Mouse (Mus musculus): ENCODE measurements around the gene Col1a2. TPM values are rescaled to one million over a fixed set of nuclear protein-coding genes. Genes with fewer than 3 reads are reported as not detected.

Col1a2 gene
- 89.0 and 101 TPM in 2 replicates for polyA plus RNA-seq (2015; fragmentation: Nextera tagmentation; extraction: Ambion mirVana)

GRCm38 (mm10) chr6:4504603-4505131 is at the start of gene Col1a2:
Col1a2 (plus strand) TSS chr6:4504814.
- 16% methylated on average over 3 of the region's 3 CpGs for WGBS
- H3K9ac ChIP-seq = no peak within 1 kb of the TSS
- H3K4me3 ChIP-seq = peak within 1 kb of the TSS; percentile 32

GRCm38 (mm10) chr6:4455518-4455917 is 49.1 kb upstream of the Col1a2 start:
- H3K36me3 ChIP-seq (replicated peaks) = no peaks in the 10 kb centered on the region
- no peak overlapping the region for H3K27ac ChIP-seq
- no peaks in the 10 kb centered on the region for H3K9me3 ChIP-seq
- no peak overlapping the region for H3K4me3 ChIP-seq
- no peaks in the 10 kb centered on the region for H3K4me1 ChIP-seq
- no peak overlapping the region for H3K4me2 ChIP-seq
- no peak for ATAC-seq (replicated peaks)
- 39% methylated on average over 5 of the region's 5 CpGs for WGBS
- no peaks in the 10 kb centered on the region for H3K27me3 ChIP-seq (replicated peaks)
- H3K9ac ChIP-seq = no peak overlapping the region

More at GRCm38 (mm10) chr6:4504603-4505131, at the start of gene Col1a2:
- H3K4me1 ChIP-seq = peaks cover 8% of the 10 kb centered on the region
- H3K36me3 ChIP-seq (replicated peaks) = no peaks in the 10 kb centered on the region
- peaks cover 8% of the 10 kb centered on the region for H3K27me3 ChIP-seq (replicated peaks)
- no peaks in the 10 kb centered on the region for H3K9me3 ChIP-seq
- H3K27ac ChIP-seq = no peak within 1 kb of the TSS
- peak within 1 kb of the TSS; percentile 62 for H3K4me2 ChIP-seq
- ATAC-seq (replicated peaks) = no peak; the same call in 1 of the 2 replicates

GRCm38 (mm10) chr6:4455961-4456617 is 48.5 kb upstream of the Col1a2 start:
- H3K27me3 ChIP-seq (replicated peaks) = no peaks in the 10 kb centered on the region
- no peaks in the 10 kb centered on the region for H3K9me3 ChIP-seq
- no peaks in the 10 kb centered on the region for H3K4me1 ChIP-seq
- no peak overlapping the region for H3K4me3 ChIP-seq
- H3K27ac ChIP-seq = no peak overlapping the region
- no peak overlapping the region for H3K4me2 ChIP-seq
- H3K36me3 ChIP-seq (replicated peaks) = no peaks in the 10 kb centered on the region
- WGBS = 15% methylated on average over 5 of the region's 5 CpGs
- no peak for ATAC-seq (replicated peaks)
- H3K9ac ChIP-seq = no peak overlapping the region

- 72% methylated on average over 12 of the region's 12 CpGs for WGBS
- ATAC-seq (replicated peaks) = no peak
- no peaks in the 10 kb centered on the region for H3K27me3 ChIP-seq (replicated peaks)
These were observed 47.7 kb upstream of the Col1a2 start for GRCm38 (mm10) chr6:4456691-4457447.

GRCm38 (mm10) chr6:4457555-4457996 is 47.0 kb upstream of the Col1a2 start:
- no peak overlapping the region for H3K9ac ChIP-seq
- 46% methylated on average over 6 of the region's 6 CpGs for WGBS
- no peaks in the 10 kb centered on the region for H3K27me3 ChIP-seq (replicated peaks)
- H3K27ac ChIP-seq = no peak overlapping the region
- H3K4me2 ChIP-seq = no peak overlapping the region
- no peaks in the 10 kb centered on the region for H3K4me1 ChIP-seq
- H3K4me3 ChIP-seq = no peak overlapping the region
- ATAC-seq (replicated peaks) = no peak
- no peaks in the 10 kb centered on the region for H3K9me3 ChIP-seq
- no peaks in the 10 kb centered on the region for H3K36me3 ChIP-seq (replicated peaks)

More at GRCm38 (mm10) chr6:4456691-4457447, 47.7 kb upstream of the Col1a2 start:
- no peaks in the 10 kb centered on the region for H3K36me3 ChIP-seq (replicated peaks)
- H3K9ac ChIP-seq = no peak overlapping the region
- H3K4me1 ChIP-seq = no peaks in the 10 kb centered on the region
- H3K4me3 ChIP-seq = no peak overlapping the region
- no peak overlapping the region for H3K27ac ChIP-seq
- no peak overlapping the region for H3K4me2 ChIP-seq
- no peaks in the 10 kb centered on the region for H3K9me3 ChIP-seq

GRCm38 (mm10) chr6:4465320-4465719 is 39.3 kb upstream of the Col1a2 start:
- no peaks in the 10 kb centered on the region for H3K4me1 ChIP-seq

GRCm38 (mm10) chr6:4483577-4483936 is 21.1 kb upstream of the Col1a2 start:
- WGBS = 44% methylated on average over 4 of the region's 4 CpGs
- Histone ChIP-seq H3K4me2 (no peak overlapping the region), H3K4me1 (no peaks in the 10 kb centered on the region), H3K36me3 (replicated peaks) (no peaks in the 10 kb centered on the region), H3K4me3 (no peak overlapping the region), H3K9ac (no peak overlapping the region), H3K9me3 (no peaks in the 10 kb centered on the region), H3K27me3 (replicated peaks) (no peaks in the 10 kb centered on the region), H3K27ac (no peak overlapping the region)
- no peak for ATAC-seq (replicated peaks)

More at GRCm38 (mm10) chr6:4465320-4465719, 39.3 kb upstream of the Col1a2 start:
- H3K9ac ChIP-seq = no peak overlapping the region
- no peaks in the 10 kb centered on the region for H3K9me3 ChIP-seq
- H3K27ac ChIP-seq = no peak overlapping the region
- no peak for ATAC-seq (replicated peaks)
- no peaks in the 10 kb centered on the region for H3K27me3 ChIP-seq (replicated peaks)
- H3K4me3 ChIP-seq = no peak overlapping the region
- no peak overlapping the region for H3K4me2 ChIP-seq
- WGBS = 40% methylated on average over 3 of the region's 3 CpGs
- no peaks in the 10 kb centered on the region for H3K36me3 ChIP-seq (replicated peaks)

GRCm38 (mm10) chr6:4483937-4484601 is 20.5 kb upstream of the Col1a2 start:
- H3K27ac ChIP-seq = no peak overlapping the region

GRCm38 (mm10) chr6:4488349-4488748 is 16.3 kb upstream of the Col1a2 start:
- peaks cover 2% of the 10 kb centered on the region; the same call in 1 of the 2 replicates for H3K4me1 ChIP-seq
- H3K36me3 ChIP-seq (replicated peaks) = no peaks in the 10 kb centered on the region
- 10% methylated on average over 1 of the region's 1 CpGs for WGBS
- H3K27ac ChIP-seq = no peak overlapping the region
- no peaks in the 10 kb centered on the region for H3K9me3 ChIP-seq
- ATAC-seq (replicated peaks) = no peak
- no peak overlapping the region for H3K4me2 ChIP-seq
- H3K9ac ChIP-seq = no peak overlapping the region
- H3K27me3 ChIP-seq (replicated peaks) = no peaks in the 10 kb centered on the region
- no peak overlapping the region for H3K4me3 ChIP-seq

More at GRCm38 (mm10) chr6:4483937-4484601, 20.5 kb upstream of the Col1a2 start:
- H3K4me3 ChIP-seq = no peak overlapping the region
- no peaks in the 10 kb centered on the region for H3K36me3 ChIP-seq (replicated peaks)
- H3K27me3 ChIP-seq (replicated peaks) = no peaks in the 10 kb centered on the region
- H3K4me1 ChIP-seq = no peaks in the 10 kb centered on the region
- WGBS = 66% methylated on average over 7 of the region's 7 CpGs
- no peak overlapping the region for H3K9ac ChIP-seq
- ATAC-seq (replicated peaks) = no peak
- no peak overlapping the region for H3K4me2 ChIP-seq
- H3K9me3 ChIP-seq = no peaks in the 10 kb centered on the region

GRCm38 (mm10) chr6:4488966-4489365 is 15.6 kb upstream of the Col1a2 start:
- Histone ChIP-seq H3K27ac (no peak overlapping the region), H3K4me1 (peaks cover 2% of the 10 kb centered on the region; the same call in 1 of the 2 replicates), H3K9ac (no peak overlapping the region), H3K9me3 (no peaks in the 10 kb centered on the region), H3K27me3 (replicated peaks) (no peaks in the 10 kb centered on the region), H3K36me3 (replicated peaks) (no peaks in the 10 kb centered on the region), H3K4me3 (no peak overlapping the region), H3K4me2 (no peak overlapping the region)
- WGBS = 54% methylated on average over 1 of the region's 1 CpGs
- ATAC-seq (replicated peaks) = no peak

GRCm38 (mm10) chr6:4489366-4490245 is 15.0 kb upstream of the Col1a2 start:
- 49% methylated on average over 6 of the region's 6 CpGs for WGBS
- Histone ChIP-seq H3K4me3 (no peak overlapping the region), H3K9me3 (no peaks in the 10 kb centered on the region), H3K4me1 (peaks cover 2% of the 10 kb centered on the region; the same call in 1 of the 2 replicates), H3K4me2 (no peak overlapping the region), H3K27me3 (replicated peaks) (no peaks in the 10 kb centered on the region), H3K27ac (no peak overlapping the region), H3K9ac (no peak overlapping the region), H3K36me3 (replicated peaks) (no peaks in the 10 kb centered on the region)
- no peak for ATAC-seq (replicated peaks)

All from midbrain, embryonic 15.5 days (tissue).